ENCODE assay signal across 29 mouse cellular contexts in genomic region chr3:153516848-153517247, GRCm38 (mm10).
DNase-seq lines count a peak whose midpoint lies in the region; ATAC-seq lines count a peak whose summit lies in the region.
"Had no signal": no experiment of that assay in that cellular context is flagged by ENCODE, and none has a peak within 500 bp of the region (broad histone marks: within the 10 kb centered on the region; RNA-seq: fewer than 3 reads in every experiment).

No protein-coding gene starts in this region.

- peak; percentile 35; the same call in 1 of the 2 replicates for ATAC-seq in forebrain, embryonic 15.5 days (replicated peaks)
- no peak for ATAC-seq in forebrain, embryonic 12.5 days (ENCODE audit: low FRiP score)
- ATAC-seq in frontal cortex, adult (ENCODE audit: low TSS enrichment): peak; percentile 58; the same call in 1 of the 2 replicates
- ATAC-seq in midbrain, embryonic 11.5 days (ENCODE audit: low FRiP score): no peak
- no peak for ATAC-seq in midbrain, embryonic 15.5 days (replicated peaks)

- H3K9ac ChIP-seq in forebrain, embryonic 15.5 days (replicated peaks): no peak overlapping the region
- no peak overlapping the region for H3K9ac ChIP-seq in forebrain, embryonic 12.5 days
- H3K9ac ChIP-seq in midbrain, embryonic 11.5 days (ENCODE audit: low read length): no peak overlapping the region
- no peak overlapping the region for H3K9ac ChIP-seq in midbrain, embryonic 15.5 days
- H3K9ac ChIP-seq: embryonic facial prominence, embryonic 13.5 days; heart, embryonic 13.5 days; hindbrain, embryonic 15.5 days; kidney, embryonic 15.5 days had no signal

- H3K27ac ChIP-seq in forebrain, embryonic 15.5 days (replicated peaks): no peak overlapping the region
- no peak overlapping the region for H3K27ac ChIP-seq in forebrain, embryonic 12.5 days
- H3K27ac ChIP-seq in midbrain, embryonic 11.5 days (ENCODE audit: low read depth, low read length): no peak overlapping the region
- H3K27ac ChIP-seq in midbrain, embryonic 15.5 days: no peak overlapping the region
- H3K27ac ChIP-seq: embryonic facial prominence, embryonic 10.5 days; embryonic facial prominence, embryonic 13.5 days; heart, adult 2 months; heart, embryonic 10.5 days; heart, embryonic 13.5 days; hindbrain, embryonic 15.5 days; kidney, embryonic 15.5 days had no signal

- no peak for DNase-seq in frontal cortex, postnatal 14 days (ENCODE audit: low spot score in 2 of 2)
- DNase-seq in midbrain, embryonic 11.5 days (ENCODE audit: low spot score, missing footprints): peak; percentile 28
- DNase-seq in cerebellum, postnatal 25 days: no peak
- DNase-seq: adrenal gland, adult 2 months; adrenal gland, postnatal 14 days; B cell, adult 2 months; cerebellum, adult 11 months; cerebellum, adult 2 months; cerebellum, adult 9-11 months; cerebellum, postnatal 36 days; embryo, embryonic 11 days; gastrocnemius, postnatal 10 days; gastrocnemius, postnatal 36 days; heart, adult 2 months; heart, postnatal 14 days; heart, postnatal 4 days; kidney, adult 11 months; kidney, adult 8-10 months had no signal

- H3K4me2 ChIP-seq in forebrain, embryonic 15.5 days (replicated peaks): no peak overlapping the region
- H3K4me2 ChIP-seq in forebrain, embryonic 12.5 days: no peak overlapping the region
- no peak overlapping the region for H3K4me2 ChIP-seq in midbrain, embryonic 11.5 days
- H3K4me2 ChIP-seq in midbrain, embryonic 15.5 days: no peak overlapping the region
- H3K4me2 ChIP-seq: embryonic facial prominence, embryonic 13.5 days; heart, embryonic 13.5 days; hindbrain, embryonic 15.5 days; kidney, embryonic 15.5 days had no signal

- no peak overlapping the region for H3K4me3 ChIP-seq in forebrain, embryonic 15.5 days
- no peak overlapping the region for H3K4me3 ChIP-seq in forebrain, embryonic 12.5 days (replicated peaks)
- no peak overlapping the region for H3K4me3 ChIP-seq in midbrain, embryonic 11.5 days (ENCODE audit: low read depth, low read length)
- H3K4me3 ChIP-seq in midbrain, embryonic 15.5 days: no peak overlapping the region
- H3K4me3 ChIP-seq: embryonic facial prominence, embryonic 10.5 days; embryonic facial prominence, embryonic 13.5 days; erythroblast, embryonic 14.5 days; heart, adult 2 months; heart, embryonic 10.5 days; heart, embryonic 13.5 days; hindbrain, embryonic 15.5 days; kidney, embryonic 15.5 days had no signal

- H3K9me3 ChIP-seq in forebrain, embryonic 15.5 days: no peaks in the 10 kb centered on the region
- H3K9me3 ChIP-seq in forebrain, embryonic 12.5 days: 0 out of 2 replicates have a peak, but pooled peaks cover 5% of the 10 kb centered on the region
- no peaks in the 10 kb centered on the region for H3K9me3 ChIP-seq in midbrain, embryonic 11.5 days (ENCODE audit: control insufficient read depth, low read length)
- H3K9me3 ChIP-seq in midbrain, embryonic 15.5 days: no peaks in the 10 kb centered on the region
- H3K9me3 ChIP-seq: heart, embryonic 10.5 days; heart, embryonic 13.5 days; hindbrain, embryonic 15.5 days; kidney, embryonic 15.5 days had no signal

- no peaks in the 10 kb centered on the region for H3K4me1 ChIP-seq in forebrain, embryonic 15.5 days
- 0 out of 2 replicates have a peak, but pooled peaks cover 2% of the 10 kb centered on the region for H3K4me1 ChIP-seq in forebrain, embryonic 12.5 days
- H3K4me1 ChIP-seq in midbrain, embryonic 11.5 days (ENCODE audit: control insufficient read depth, insufficient read depth, low read length): no peaks in the 10 kb centered on the region
- 0 out of 2 replicates have a peak, but pooled peaks cover 7% of the 10 kb centered on the region for H3K4me1 ChIP-seq in midbrain, embryonic 15.5 days

- H3K27me3 ChIP-seq in forebrain, embryonic 15.5 days: no peaks in the 10 kb centered on the region
- H3K27me3 ChIP-seq in forebrain, embryonic 12.5 days: no peaks in the 10 kb centered on the region
- H3K27me3 ChIP-seq in midbrain, embryonic 11.5 days (ENCODE audit: control insufficient read depth, insufficient read depth, low read length): no peaks in the 10 kb centered on the region
- no peaks in the 10 kb centered on the region for H3K27me3 ChIP-seq in midbrain, embryonic 15.5 days (replicated peaks)
- H3K27me3 ChIP-seq: embryonic facial prominence, embryonic 13.5 days; hindbrain, embryonic 15.5 days; kidney, embryonic 15.5 days had no signal

- H3K36me3 ChIP-seq in forebrain, embryonic 15.5 days: no peaks in the 10 kb centered on the region
- no peaks in the 10 kb centered on the region for H3K36me3 ChIP-seq in forebrain, embryonic 12.5 days (replicated peaks)
- H3K36me3 ChIP-seq in midbrain, embryonic 11.5 days (ENCODE audit: control insufficient read depth, insufficient read depth, low read length): no peaks in the 10 kb centered on the region
- H3K36me3 ChIP-seq in midbrain, embryonic 15.5 days (replicated peaks): no peaks in the 10 kb centered on the region
- H3K36me3 ChIP-seq: heart, embryonic 10.5 days; heart, embryonic 13.5 days; hindbrain, embryonic 15.5 days; kidney, embryonic 15.5 days had no signal

- 72% methylated on average over 7 of the region's 7 CpGs for WGBS in forebrain, embryonic 15.5 days
- 71% methylated on average over 7 of the region's 7 CpGs for WGBS in forebrain, embryonic 12.5 days
- whole genome bisulfite sequencing in midbrain, embryonic 11.5 days: 80% methylated on average over 7 of the region's 7 CpGs
- 77% methylated on average over 7 of the region's 7 CpGs for WGBS in midbrain, embryonic 15.5 days

Comparison
In these comparisons a context has a peak if more than half of its experiments do, and no peak if none do; other contexts are left out.
1. ATAC-seq: peak in forebrain, embryonic 15.5 days (single experiment) and frontal cortex, adult (single experiment); none in forebrain, embryonic 12.5 days (single experiment), midbrain, embryonic 11.5 days (single experiment) and midbrain, embryonic 15.5 days (single experiment).